Mouse (Mus musculus) induced T-regulatory cell, adult 2 months (primary cell): Measurements from ENCODE around the gene Plod2.

Experiments
- DNase-seq: peaks from one replicate; pipeline ENCODE4 v3.0.0-alpha.2; 2012; ENCODE audit warnings: low read depth

The Plod2 gene

GRCm38 (mm10) chr9:92555006-92555958 is 13.3 kb downstream of the Plod2 start:
- no peak for DNase-seq

GRCm38 (mm10) chr9:92559750-92560149 is 17.7 kb downstream of the Plod2 start:
- no peak for DNase-seq

- no peak for DNase-seq
Measured at GRCm38 (mm10) chr9:92560840-92561547, 19.0 kb downstream of the Plod2 start.

GRCm38 (mm10) chr9:92562416-92562815 is 20.4 kb downstream of the Plod2 start:
- no peak for DNase-seq

GRCm38 (mm10) chr9:92563306-92563705 is 21.3 kb downstream of the Plod2 start:
- DNase-seq, result no peak

GRCm38 (mm10) chr9:92564391-92564790 is 22.4 kb downstream of the Plod2 start:
- no peak for DNase-seq

- DNase-seq, result no peak
Measured at GRCm38 (mm10) chr9:92566234-92566633, 24.2 kb downstream of the Plod2 start.

GRCm38 (mm10) chr9:92567474-92567873 is 25.5 kb downstream of the Plod2 start:
- no peak for DNase-seq

GRCm38 (mm10) chr9:92568798-92569197 is 26.8 kb downstream of the Plod2 start:
- no peak for DNase-seq

- no peak for DNase-seq
Measured at GRCm38 (mm10) chr9:92572376-92573108, 30.5 kb downstream of the Plod2 start.

GRCm38 (mm10) chr9:92583876-92584275 is 41.9 kb downstream of the Plod2 start:
- no peak for DNase-seq

GRCm38 (mm10) chr9:92586025-92586424 is 44.0 kb downstream of the Plod2 start:
- no peak for DNase-seq

GRCm38 (mm10) chr9:92587391-92587790 is 45.4 kb downstream of the Plod2 start:
- DNase-seq, result no peak

GRCm38 (mm10) chr9:92588226-92588625 is 46.2 kb downstream of the Plod2 start:
- DNase-seq, result no peak

GRCm38 (mm10) chr9:92589021-92589420 is 47.0 kb downstream of the Plod2 start:
- no peak for DNase-seq

- DNase-seq, result no peak
Measured at GRCm38 (mm10) chr9:92591482-92591881, 49.5 kb downstream of the Plod2 start.

GRCm38 (mm10) chr9:92592757-92593156 is 50.7 kb downstream of the Plod2 start:
- DNase-seq, result no peak

GRCm38 (mm10) chr9:92594491-92594890 is 52.5 kb downstream of the Plod2 start:
- DNase-seq, result no peak

- DNase-seq, result no peak
Measured at GRCm38 (mm10) chr9:92595296-92595695, 53.3 kb downstream of the Plod2 start.

GRCm38 (mm10) chr9:92596916-92597547 is 55.0 kb downstream of the Plod2 start:
- no peak for DNase-seq

- no peak for DNase-seq
Measured at GRCm38 (mm10) chr9:92597776-92598175, 55.8 kb downstream of the Plod2 start.
